Mouse (Mus musculus): ENCODE measurements at regions not wholly inside any gene's neighbourhood (a gene's known extent, or its start where the extent isn't known, plus 50 kb on each side); places are given as distances from the start of the nearest gene placed in this dataset.

GRCm38 (mm10) chr13:101061233-101062144, 228.3 kb upstream of the Slc30a5 start:
- no peak for DNase-seq (ENCODE audit: extremely low read depth)
- dilution Hi-C loops (cut with MboI; ENCODE audit: extremely low pct_ligation_motif_present, extremely low pct_unique_long_range_greater_than_20kb, low sequenced_read_pairs): no loop called here
- TF ChIP-seq ZNF384 (IDR thresholded peaks at IDR 0.05; ENCODE audit: low read depth, low read length) (no peak), ZMIZ1 (IDR thresholded peaks at IDR 0.05; ENCODE audit: low read depth, low read length) (no peak), MYC (IDR thresholded peaks at IDR 0.05; ENCODE audit: low read depth, low read length) (no peak), ZC3H11A (IDR thresholded peaks at IDR 0.05; ENCODE audit: low read depth, low read length) (no peak), MAX (IDR thresholded peaks at IDR 0.05; ENCODE audit: low read length) (no peak), CHD1 (IDR thresholded peaks at IDR 0.05; ENCODE audit: low read depth, low read length) (no peak), USF2 (conservative IDR thresholded peaks at IDR 0.05; ENCODE audit: low read depth, low read length) (no peak), CHD2 (IDR thresholded peaks at IDR 0.05; ENCODE audit: low read length) (no peak), TBP (conservative IDR thresholded peaks at IDR 0.05; ENCODE audit: low read depth, low read length) (no peak), BHLHE40 (IDR thresholded peaks at IDR 0.05; ENCODE audit: low read depth, low read length) (no peak), E2F4 (IDR thresholded peaks at IDR 0.05; ENCODE audit: insufficient replicate concordance, low read depth, low read length) (no peak), HCFC1 (IDR thresholded peaks at IDR 0.05; ENCODE audit: low read depth, low read length) (no peak), RCOR1 (conservative IDR thresholded peaks at IDR 0.05; ENCODE audit: low read depth, low read length) (no peak), ELF1 (IDR thresholded peaks at IDR 0.05; ENCODE audit: low read depth, low read length) (no peak), NRF1 (IDR thresholded peaks at IDR 0.05; ENCODE audit: low read depth, low read length) (no peak)

GRCm38 (mm10) chr13:101049511-101049910, 216.3 kb upstream of the Slc30a5 start:
- H3K27me3 ChIP-seq (replicated peaks): no peaks in the 10 kb centered on the region
- TF ChIP-seq MYC (IDR thresholded peaks at IDR 0.05; ENCODE audit: low read depth, low read length): no peak
- TF ChIP-seq SMC3 (IDR thresholded peaks at IDR 0.05; ENCODE audit: low read depth, low read length): no peak
- TF ChIP-seq USF1 (IDR thresholded peaks at IDR 0.05; ENCODE audit: low read depth, low read length): no peak
- no peak for TF ChIP-seq SIN3A (IDR thresholded peaks at IDR 0.05; ENCODE audit: low read length)
- no peak for TF ChIP-seq TCF12 (IDR thresholded peaks at IDR 0.05; ENCODE audit: low read depth, low read length)
- no peak for TF ChIP-seq CTCF (conservative IDR thresholded peaks at IDR 0.05 in 1 of 2, IDR thresholded peaks at IDR 0.05 in 1 of 2; ENCODE audit: low read depth in 2 of 2, low read length in 2 of 2)
- TF ChIP-seq RAD21 (IDR thresholded peaks at IDR 0.05; ENCODE audit: low read depth, low read length): no peak
- TF ChIP-seq HCFC1 (IDR thresholded peaks at IDR 0.05; ENCODE audit: low read depth, low read length): no peak
- TF ChIP-seq ZMIZ1 (IDR thresholded peaks at IDR 0.05; ENCODE audit: low read depth, low read length): no peak
- no peak for TF ChIP-seq KAT2A (IDR thresholded peaks at IDR 0.05; ENCODE audit: insufficient replicate concordance, low read length)
- TF ChIP-seq NELFE (IDR thresholded peaks at IDR 0.05; ENCODE audit: low read depth, low read length): no peak
- TF ChIP-seq EP300 (IDR thresholded peaks at IDR 0.05; ENCODE audit: low read length): no peak
- TF ChIP-seq ZKSCAN1 (IDR thresholded peaks at IDR 0.05; ENCODE audit: borderline replicate concordance, low read depth, low read length): no peak
- no peaks in the 10 kb centered on the region for H3K79me2 ChIP-seq (replicated peaks; ENCODE audit: control insufficient read depth, extremely low read depth, insufficient read depth, poor library complexity, severe bottlenecking)
- no peak overlapping the region for H3K27ac ChIP-seq (ENCODE audit: insufficient read depth, low read depth)
- H3K4me2 ChIP-seq (ENCODE audit: insufficient read depth, low read depth, poor library complexity, severe bottlenecking): no peak overlapping the region
- dilution Hi-C loops (cut with MboI; ENCODE audit: extremely low pct_ligation_motif_present, extremely low pct_unique_long_range_greater_than_20kb, low sequenced_read_pairs) (no loop called here), in situ Hi-C loops (cut with MboI; ENCODE audit: low pct_ligation_motif_present, low pct_unique_long_range_greater_than_20kb, low sequenced_read_pairs) (no loop called here)
- DNase-seq (ENCODE audit: extremely low read depth): no peak
- H3K9ac ChIP-seq (ENCODE audit: insufficient read depth, low read depth): no peak overlapping the region
- no peaks in the 10 kb centered on the region for H3K9me3 ChIP-seq (replicated peaks; ENCODE audit: low read length)
- no peaks in the 10 kb centered on the region for H3K36me3 ChIP-seq (replicated peaks in 1 of 2; ENCODE audit: control insufficient read depth in 1 of 2, insufficient read depth in 1 of 2, low read length in 1 of 2)
- no peaks in the 10 kb centered on the region for H3K4me1 ChIP-seq (ENCODE audit: control insufficient read depth in 1 of 2, insufficient read depth in 2 of 2)
- no peak overlapping the region for H3K4me3 ChIP-seq (replicated peaks in 1 of 3; ENCODE audit: low read depth in 2 of 3, low read length in 2 of 3, poor library complexity in 1 of 3)

More at GRCm38 (mm10) chr13:101061233-101062144, 228.3 kb upstream of the Slc30a5 start:
- Histone ChIP-seq H3K27ac (ENCODE audit: insufficient read depth, low read depth) (no peak overlapping the region), H3K27me3 (replicated peaks) (no peaks in the 10 kb centered on the region), H3K79me2 (replicated peaks; ENCODE audit: control insufficient read depth, extremely low read depth, insufficient read depth, poor library complexity, severe bottlenecking) (no peaks in the 10 kb centered on the region), H3K36me3 (replicated peaks in 1 of 2; ENCODE audit: control insufficient read depth in 1 of 2, insufficient read depth in 1 of 2, low read length in 1 of 2) (no peaks in the 10 kb centered on the region), H3K4me1 (ENCODE audit: control insufficient read depth in 1 of 2, insufficient read depth in 2 of 2) (peaks cover 16 to 31% of the 10 kb centered on the region in 2 experiments), H3K4me3 (replicated peaks in 1 of 3; ENCODE audit: low read depth in 2 of 3, low read length in 2 of 3, poor library complexity in 1 of 3) (no peak overlapping the region), H3K9me3 (replicated peaks; ENCODE audit: low read length) (no peaks in the 10 kb centered on the region), H3K4me2 (ENCODE audit: insufficient read depth, low read depth, poor library complexity, severe bottlenecking) (no peak overlapping the region), H3K9ac (ENCODE audit: insufficient read depth, low read depth) (no peak overlapping the region)
- in situ Hi-C loops (cut with MboI; ENCODE audit: low pct_ligation_motif_present, low pct_unique_long_range_greater_than_20kb, low sequenced_read_pairs): no loop called here

Data from CH12.LX (cell line).